Mouse (Mus musculus): Measurements from ENCODE around the gene Gm13696.
A peak's percentile ranks its signal among the peaks of the same experiment; 100 is the strongest.
"Not testable (repeated sequence)": the region's sequence is repeated elsewhere in the genome, so short reads cannot be mapped to it uniquely, and the experiment has no call there.

Gene Gm13696

GRCm38 (mm10) chr2:83972823-83973222 lies at the start of gene Gm13696:
Gene Gm13696 (plus strand): TSS chr2:83973123.
- DNase-seq (ENCODE audit: low spot score) = not testable (repeated sequence)

- peak; percentile 74 for DNase-seq (ENCODE audit: low spot score)
These were observed 43.3 kb upstream of the Gm13696 start for GRCm38 (mm10) chr2:83929478-83930088.

- peak; percentile 25 for DNase-seq (ENCODE audit: low spot score)
These were observed 32.0 kb upstream of the Gm13696 start, which contains the start of gene Zswim2 for GRCm38 (mm10) chr2:83940931-83941361. Gene Zswim2 (minus strand): TSS chr2:83941228.

- DNase-seq (ENCODE audit: low spot score) = no peak
These were observed 31.5 kb upstream of the Gm13696 start for GRCm38 (mm10) chr2:83941378-83941777.

- no peak for DNase-seq (ENCODE audit: low spot score)
These were observed 31.1 kb upstream of the Gm13696 start for GRCm38 (mm10) chr2:83941792-83942191.

- DNase-seq (ENCODE audit: low spot score) = not testable (repeated sequence)
These were observed 17.5 kb upstream of the Gm13696 start, which contains the start of gene Gm13698 for GRCm38 (mm10) chr2:83955393-83955792. Gene Gm13698 (plus strand): TSS chr2:83955693.

- DNase-seq (ENCODE audit: low spot score) = not testable (repeated sequence)
These were observed 11.7 kb upstream of the Gm13696 start, which contains the start of gene Gm13693 for GRCm38 (mm10) chr2:83961203-83961602. Gene Gm13693 (plus strand): TSS chr2:83961503.

- DNase-seq (ENCODE audit: low spot score) = not testable (repeated sequence)
These were observed 5.9 kb upstream of the Gm13696 start, which contains the start of gene Gm13695 for GRCm38 (mm10) chr2:83967013-83967412. Gene Gm13695 (plus strand): TSS chr2:83967313.

GRCm38 (mm10) chr2:83978633-83979032 lies 5.7 kb downstream of the Gm13696 start, which contains the start of gene Gm13694:
Gene Gm13694 (plus strand): TSS chr2:83978933.
- DNase-seq (ENCODE audit: low spot score) = not testable (repeated sequence)

- DNase-seq (ENCODE audit: low spot score) = not testable (repeated sequence)
These were observed 11.5 kb downstream of the Gm13696 start, which contains the start of gene Gm13697 for GRCm38 (mm10) chr2:83984443-83984842. Gene Gm13697 (plus strand): TSS chr2:83984743.

GRCm38 (mm10) chr2:83990253-83990652 lies 17.3 kb downstream of the Gm13696 start, which contains the start of gene Gm13691:
Gene Gm13691 (plus strand): TSS chr2:83990553.
- not testable (repeated sequence) for DNase-seq (ENCODE audit: low spot score)

- peak; percentile 77 for DNase-seq (ENCODE audit: low spot score)
These were observed 20.8 kb downstream of the Gm13696 start for GRCm38 (mm10) chr2:83993639-83994255.

GRCm38 (mm10) chr2:83994526-83994925 lies 21.6 kb downstream of the Gm13696 start:
- peak; percentile 34 for DNase-seq (ENCODE audit: low spot score)

- no peak for DNase-seq (ENCODE audit: low spot score)
These were observed 36.0 kb downstream of the Gm13696 start for GRCm38 (mm10) chr2:84008913-84009312.

GRCm38 (mm10) chr2:84009818-84010217 lies 36.9 kb downstream of the Gm13696 start:
- no peak for DNase-seq (ENCODE audit: low spot score)

- no peak for DNase-seq (ENCODE audit: low spot score)
These were observed 41.6 kb downstream of the Gm13696 start for GRCm38 (mm10) chr2:84014572-84014971.

GRCm38 (mm10) chr2:84016291-84016690 lies 43.4 kb downstream of the Gm13696 start:
- DNase-seq (ENCODE audit: low spot score) = peak; percentile 70

- no peak for DNase-seq (ENCODE audit: low spot score)
These were observed 45.4 kb downstream of the Gm13696 start for GRCm38 (mm10) chr2:84018330-84018729.

GRCm38 (mm10) chr2:84019519-84020305 lies 46.8 kb downstream of the Gm13696 start:
- DNase-seq (ENCODE audit: low spot score) = peak; percentile 56

GRCm38 (mm10) chr2:84021930-84022329 lies 49.0 kb downstream of the Gm13696 start:
- DNase-seq (ENCODE audit: low spot score) = no peak

GRCm38 (mm10) chr2:84022905-84023304 lies 50.0 kb downstream of the Gm13696 start:
- DNase-seq (ENCODE audit: low spot score) = no peak

- no peak for DNase-seq (ENCODE audit: low spot score)
These were observed 50.4 kb downstream of the Gm13696 start for GRCm38 (mm10) chr2:84023319-84023718.

Data from T-cell, adult 2 months (primary cell).